Mouse (Mus musculus): ENCODE measurements around the gene Nt5dc3. TPM values are rescaled to one million over a fixed set of nuclear protein-coding genes. Genes with fewer than 3 reads are reported as not detected.

The Nt5dc3 gene
- polyA plus RNA-seq, 1 experiment, result 13.7 TPM

DNA sequence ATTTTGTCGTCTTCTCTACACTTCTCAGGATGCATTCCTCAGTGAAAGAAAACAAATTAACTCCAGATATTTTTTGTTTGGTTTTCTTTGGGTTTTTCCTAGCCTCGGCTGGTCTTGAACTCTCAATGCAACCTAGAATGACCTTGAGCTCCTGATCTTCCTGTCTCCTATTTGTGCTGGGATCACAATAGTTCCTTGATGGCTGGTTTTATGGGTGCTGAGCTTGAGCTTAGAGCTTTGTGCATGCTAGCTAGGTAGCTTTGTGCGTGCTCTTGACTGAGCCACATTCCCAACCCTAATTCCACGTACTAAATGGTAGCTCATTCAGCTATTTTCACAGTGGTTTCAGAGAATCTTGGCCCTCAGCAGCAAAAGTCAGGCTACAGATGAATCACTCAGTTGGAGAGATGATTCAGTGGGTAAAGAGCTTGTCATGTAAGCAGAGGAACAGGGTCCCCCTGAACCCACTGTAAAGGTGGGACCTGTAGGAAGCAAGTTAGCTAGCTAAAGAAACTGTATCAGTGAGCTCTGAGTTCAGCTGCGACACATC is 5.4 kb downstream of the Nt5dc3 start:
- Histone ChIP-seq H3K79me3 (ENCODE audit: low read depth) (peaks cover 97% of the 10 kb centered on the region), H3K36me3 (ENCODE audit: control insufficient read depth, insufficient read depth) (no peaks in the 10 kb centered on the region), H3K79me2 (ENCODE audit: control insufficient read depth, insufficient read depth) (peaks cover 100% of the 10 kb centered on the region), H3K4me3 (ENCODE audit: insufficient read depth, poor library complexity, severe bottlenecking) (no peak overlapping the region), H3ac (ENCODE audit: control insufficient read depth, insufficient read length, low read depth) (no peak overlapping the region), H3K27me3 (ENCODE audit: control insufficient read depth, insufficient read depth, insufficient read length) (no peaks in the 10 kb centered on the region)
- TF ChIP-seq MAX (IDR thresholded peaks at IDR 0.05) (no peak), FOSL1 (IDR thresholded peaks at IDR 0.05; ENCODE audit: insufficient read depth, low read length, poor library complexity, severe bottlenecking) (no peak), MYOD1 (IDR thresholded peaks at IDR 0.05; ENCODE audit: control insufficient read depth, insufficient read length, low read depth) (no peak), USF1 (IDR thresholded peaks at IDR 0.05; ENCODE audit: low read depth) (no peak), MYOG (IDR thresholded peaks at IDR 0.05; ENCODE audit: control insufficient read depth, extremely low read depth, insufficient read length) (no peak), CTCF (IDR thresholded peaks at IDR 0.05; ENCODE audit: control insufficient read depth, insufficient read depth, insufficient read length) (no peak), CEBPB (IDR thresholded peaks at IDR 0.05; ENCODE audit: low read depth) (no peak)

GRCm38 (mm10) chr10:86785396-86785795 is 6.6 kb downstream of the Nt5dc3 start:
- Histone ChIP-seq H3ac (ENCODE audit: control insufficient read depth, insufficient read length, low read depth) (no peak overlapping the region), H3K79me2 (ENCODE audit: control insufficient read depth, insufficient read depth) (peaks cover 100% of the 10 kb centered on the region), H3K27me3 (ENCODE audit: control insufficient read depth, insufficient read depth, insufficient read length) (no peaks in the 10 kb centered on the region), H3K79me3 (ENCODE audit: low read depth) (peaks cover 97% of the 10 kb centered on the region), H3K36me3 (ENCODE audit: control insufficient read depth, insufficient read depth) (no peaks in the 10 kb centered on the region), H3K4me3 (ENCODE audit: insufficient read depth, poor library complexity, severe bottlenecking) (no peak overlapping the region)
- TF ChIP-seq CTCF (IDR thresholded peaks at IDR 0.05; ENCODE audit: control insufficient read depth, insufficient read depth, insufficient read length), result no peak
- TF ChIP-seq MYOD1 (IDR thresholded peaks at IDR 0.05; ENCODE audit: control insufficient read depth, insufficient read length, low read depth), result no peak
- no peak for TF ChIP-seq MYOG (IDR thresholded peaks at IDR 0.05; ENCODE audit: control insufficient read depth, extremely low read depth, insufficient read length)
- no peak for TF ChIP-seq MAX (IDR thresholded peaks at IDR 0.05)
- no peak for TF ChIP-seq USF1 (IDR thresholded peaks at IDR 0.05; ENCODE audit: low read depth)
- TF ChIP-seq CEBPB (IDR thresholded peaks at IDR 0.05; ENCODE audit: low read depth), result no peak
- TF ChIP-seq FOSL1 (IDR thresholded peaks at IDR 0.05; ENCODE audit: insufficient read depth, low read length, poor library complexity, severe bottlenecking), result no peak

- Histone ChIP-seq H3ac (ENCODE audit: control insufficient read depth, insufficient read length, low read depth) (no peak overlapping the region), H3K79me2 (ENCODE audit: control insufficient read depth, insufficient read depth) (peaks cover 100% of the 10 kb centered on the region), H3K36me3 (ENCODE audit: control insufficient read depth, insufficient read depth) (peaks cover 3% of the 10 kb centered on the region), H3K27me3 (ENCODE audit: control insufficient read depth, insufficient read depth, insufficient read length) (no peaks in the 10 kb centered on the region), H3K4me3 (ENCODE audit: insufficient read depth, poor library complexity, severe bottlenecking) (no peak overlapping the region), H3K79me3 (ENCODE audit: low read depth) (peaks cover 97% of the 10 kb centered on the region)
- no peak for TF ChIP-seq CEBPB (IDR thresholded peaks at IDR 0.05; ENCODE audit: low read depth)
- no peak for TF ChIP-seq MYOG (IDR thresholded peaks at IDR 0.05; ENCODE audit: control insufficient read depth, extremely low read depth, insufficient read length)
- no peak for TF ChIP-seq USF1 (IDR thresholded peaks at IDR 0.05; ENCODE audit: low read depth)
- no peak for TF ChIP-seq CTCF (IDR thresholded peaks at IDR 0.05; ENCODE audit: control insufficient read depth, insufficient read depth, insufficient read length)
- TF ChIP-seq FOSL1 (IDR thresholded peaks at IDR 0.05; ENCODE audit: insufficient read depth, low read length, poor library complexity, severe bottlenecking), result no peak
- no peak for TF ChIP-seq MAX (IDR thresholded peaks at IDR 0.05)
- TF ChIP-seq MYOD1 (IDR thresholded peaks at IDR 0.05; ENCODE audit: control insufficient read depth, insufficient read length, low read depth), result no peak
These were observed 7.3 kb downstream of the Nt5dc3 start for GRCm38 (mm10) chr10:86786083-86786482.

GRCm38 (mm10) chr10:86788193-86788592 is 9.4 kb downstream of the Nt5dc3 start:
- no peak for TF ChIP-seq CTCF (IDR thresholded peaks at IDR 0.05; ENCODE audit: control insufficient read depth, insufficient read depth, insufficient read length)
- TF ChIP-seq USF1 (IDR thresholded peaks at IDR 0.05; ENCODE audit: low read depth), result no peak
- Histone ChIP-seq H3K79me3 (ENCODE audit: low read depth) (peaks cover 93% of the 10 kb centered on the region), H3K79me2 (ENCODE audit: control insufficient read depth, insufficient read depth) (peaks cover 99% of the 10 kb centered on the region), H3K4me3 (ENCODE audit: insufficient read depth, poor library complexity, severe bottlenecking) (no peak overlapping the region), H3K27me3 (ENCODE audit: control insufficient read depth, insufficient read depth, insufficient read length) (no peaks in the 10 kb centered on the region), H3K36me3 (ENCODE audit: control insufficient read depth, insufficient read depth) (peaks cover 8% of the 10 kb centered on the region), H3ac (ENCODE audit: control insufficient read depth, insufficient read length, low read depth) (no peak overlapping the region)

DNA sequence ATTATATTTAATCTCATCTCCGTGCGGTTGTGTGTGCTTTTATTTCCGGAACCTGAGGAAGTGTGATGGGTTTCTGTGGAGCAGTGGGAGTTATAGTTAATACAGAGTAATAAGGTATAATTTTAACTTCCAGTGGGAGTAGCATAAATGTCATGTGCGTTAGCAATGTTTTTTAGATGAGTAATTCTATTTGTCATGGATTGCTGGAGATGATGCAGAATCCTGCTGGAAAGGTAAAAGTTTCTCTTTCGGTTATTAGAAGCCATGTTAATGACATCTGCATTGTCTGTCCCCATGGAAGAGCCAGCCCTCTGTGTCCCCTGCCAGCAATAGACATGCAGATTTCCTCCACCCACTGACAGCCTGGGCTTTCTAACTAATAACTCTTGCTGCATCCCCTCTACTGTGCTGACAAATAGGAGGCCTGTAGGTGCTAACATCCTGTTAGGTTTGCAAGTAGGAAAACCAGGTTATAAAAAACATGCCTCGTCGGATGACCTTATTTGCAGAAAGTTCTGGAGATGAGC is 10.4 kb downstream of the Nt5dc3 start:
- Histone ChIP-seq H3K79me2 (ENCODE audit: control insufficient read depth, insufficient read depth) (peaks cover 99% of the 10 kb centered on the region), H3K79me3 (ENCODE audit: low read depth) (peaks cover 93% of the 10 kb centered on the region), H3K27me3 (ENCODE audit: control insufficient read depth, insufficient read depth, insufficient read length) (no peaks in the 10 kb centered on the region), H3K4me3 (ENCODE audit: insufficient read depth, poor library complexity, severe bottlenecking) (no peak overlapping the region), H3ac (ENCODE audit: control insufficient read depth, insufficient read length, low read depth) (no peak overlapping the region), H3K36me3 (ENCODE audit: control insufficient read depth, insufficient read depth) (peaks cover 9% of the 10 kb centered on the region)
- TF ChIP-seq MAX (IDR thresholded peaks at IDR 0.05), result no peak
- TF ChIP-seq MYOG (IDR thresholded peaks at IDR 0.05; ENCODE audit: control insufficient read depth, extremely low read depth, insufficient read length), result no peak
- no peak for TF ChIP-seq MYOD1 (IDR thresholded peaks at IDR 0.05; ENCODE audit: control insufficient read depth, insufficient read length, low read depth)
- no peak for TF ChIP-seq USF1 (IDR thresholded peaks at IDR 0.05; ENCODE audit: low read depth)
- no peak for TF ChIP-seq CEBPB (IDR thresholded peaks at IDR 0.05; ENCODE audit: low read depth)
- TF ChIP-seq FOSL1 (IDR thresholded peaks at IDR 0.05; ENCODE audit: insufficient read depth, low read length, poor library complexity, severe bottlenecking), result no peak
- no peak for TF ChIP-seq CTCF (IDR thresholded peaks at IDR 0.05; ENCODE audit: control insufficient read depth, insufficient read depth, insufficient read length)
